Mouse (Mus musculus) gastrocnemius, adult 18-20 months (tissue): ENCODE measurements around the gene Ceacam11. TPM values are rescaled to one million over a fixed set of nuclear protein-coding genes. Genes with fewer than 3 reads are reported as not detected.
"Not testable (repeated sequence)": the region's sequence is repeated elsewhere in the genome, so short reads cannot be mapped to it uniquely, and the experiment has no call there.

Experiments used
- DNase-seq: peaks from one replicate; pipeline ENCODE4 v3.0.0; 2021; ENCODE audit warnings: low spot score
- long read RNA-seq, 2 experiments: library from polyadenylated mRNA; stranded (forward); transcript quantifications; one replicate each; pipeline ENCODE4 v2.0.0; 2021
- microRNA-seq: library from miRNA; unstranded; fragments of <30 nt; microRNA quantifications from one replicate; pipeline ENCODE4 v1.2.0, GENCODE M21; 2021
- total RNA-seq, 2 experiments: library from RNA; stranded (reverse); gene quantifications; 2 replicates each; pipeline ENCODE4 v1.2.3; 2021

Gene Ceacam11
- total RNA-seq = not detected
- long read RNA-seq, experiment 1 = 0 reads
- long read RNA-seq, experiment 2 = 0 reads

GRCm38 (mm10) chr7:17971824-17972223, at the start of gene Ceacam11:
Ceacam11 (plus strand) TSS chr7:17972124.
- DNase-seq = no peak

GRCm38 (mm10) chr7:18001131-18001530, 29.2 kb downstream of the Ceacam11 start:
- DNase-seq = not testable (repeated sequence)

- DNase-seq = no peak
Measured at GRCm38 (mm10) chr7:18009589-18009988, 37.7 kb downstream of the Ceacam11 start, which contains the start of gene Ceacam13. Ceacam13 (plus strand) TSS chr7:18009889.

Small RNA genes within 50 kb of the gene (microRNA-seq; reads per million reads assigned to microRNA genes)
- gene Gm22414 = not detected

Other genes with a start within 250 kb of the Ceacam11 start
- gene Ceacam14, start 159.5 kb upstream of the Ceacam11 start, total RNA-seq = not detected
- not detected for gene Gm5155, start 100.4 kb upstream of the Ceacam11 start, total RNA-seq
- gene Ceacam13, start 37.8 kb downstream of the Ceacam11 start, total RNA-seq = not detected
- gene Ceacam12, start 93.8 kb downstream of the Ceacam11 start, total RNA-seq = not detected
- gene Igfl3, start 204.4 kb downstream of the Ceacam11 start, total RNA-seq = not detected